Mouse (Mus musculus) midbrain, embryonic 12.5 days (tissue): ENCODE results near the gene Bbs7. TPM values are rescaled to one million over a fixed set of nuclear protein-coding genes. Genes with fewer than 3 reads are reported as not detected.
A peak's percentile ranks its signal among the peaks of the same experiment; 100 is the strongest.
"Not testable (repeated sequence)": the region's sequence is repeated elsewhere in the genome, so short reads cannot be mapped to it uniquely, and the experiment has no call there.

Experiments
- ATAC-seq: fragments of 200-750 bp; cut with Nextera tagmentation; 2 replicates; pipeline ENCODE4 v1.8.0; 2017; ENCODE audit warnings: low read depth, moderate TSS enrichment, moderate library complexity; ENCODE audit not compliant: low FRiP score
- H3K27ac ChIP-seq: fragments of 300-500 bp; sonication (generic); replicated peaks from 2 replicates; pipeline ENCODE4 v1.5.1; 2016; ENCODE audit warnings: mild to moderate bottlenecking
- H3K27me3 ChIP-seq: fragments of 300-500 bp; sonication (generic); 2 replicates; pipeline ENCODE4 v1.6.1; 2016; ENCODE audit warnings: mild to moderate bottlenecking
- H3K36me3 ChIP-seq: fragments of 300-500 bp; sonication (generic); 2 replicates; pipeline ENCODE4 v1.6.1; 2016
- H3K4me1 ChIP-seq: fragments of 300-500 bp; sonication (generic); 2 replicates; pipeline ENCODE4 v1.6.1; 2016
- H3K4me2 ChIP-seq: fragments of 300-500 bp; sonication (generic); replicated peaks from 2 replicates; pipeline ENCODE4 v1.6.1; 2016; ENCODE audit warnings: mild to moderate bottlenecking, moderate library complexity
- H3K4me3 ChIP-seq: fragments of 300-500 bp; sonication (generic); 2 replicates; pipeline ENCODE4 v1.5.1; 2016; ENCODE audit warnings: mild to moderate bottlenecking
- H3K9ac ChIP-seq: fragments of 300-500 bp; sonication (generic); replicated peaks from 2 replicates; pipeline ENCODE4 v1.6.1; 2016; ENCODE audit warnings: mild to moderate bottlenecking, moderate library complexity
- H3K9me3 ChIP-seq: fragments of 300-500 bp; sonication (generic); 2 replicates; pipeline ENCODE4 v1.6.1; 2016; ENCODE audit warnings: mild to moderate bottlenecking
- WGBS: fragments of 180-500 bp; shearing (Covaris S2); methylation state at CpG from one replicate; pipeline ENCODE4 v1.1.7; 2016; 5-methylcytosine and 5-hydroxymethylcytosine counted together
- polyA plus RNA-seq: library from polyadenylated mRNA; unstranded; fragments of >200 nt; fragmentation: Nextera tagmentation; extraction: Ambion mirVana; gene quantifications from 2 replicates; pipeline ENCODE4 v1.2.1, GENCODE M21; 2016

The Bbs7 gene
- polyA plus RNA-seq, 1 experiment from 2014 or later, result 21.5 TPM

- 88% methylated on average over 8 of the region's 9 CpGs for WGBS
- not testable (repeated sequence) for ATAC-seq, H3K9me3 ChIP-seq, H3K9ac ChIP-seq, H3K36me3 ChIP-seq, H3K4me2 ChIP-seq, H3K4me1 ChIP-seq, H3K27ac ChIP-seq, H3K27me3 ChIP-seq, H3K4me3 ChIP-seq
These were observed 13.5 kb downstream of the Bbs7 start for GRCm38 (mm10) chr3:36599773-36600172.

- WGBS, result 81% methylated on average over 3 of the region's 3 CpGs
- ATAC-seq, result no peak
These were observed 14.5 kb downstream of the Bbs7 start for GRCm38 (mm10) chr3:36598811-36599210.

GRCm38 (mm10) chr3:36571827-36572378 is 41.4 kb downstream of the Bbs7 start, which contains the start of gene Ccna2:
Gene Ccna2 (minus strand): TSS chr3:36572150.
- peak within 1 kb of the TSS; percentile 81 for H3K27ac ChIP-seq
- WGBS, result 1% methylated on average over 56 of the region's 60 CpGs
- H3K36me3 ChIP-seq, result peaks cover 22% of the 10 kb centered on the region
- H3K9ac ChIP-seq, result peak within 1 kb of the TSS; percentile 84
- peak; percentile 99 for ATAC-seq
- peaks cover 24% of the 10 kb centered on the region for H3K4me1 ChIP-seq
- H3K4me2 ChIP-seq, result peak within 1 kb of the TSS; percentile 96
- H3K27me3 ChIP-seq, result no peaks in the 10 kb centered on the region
- H3K9me3 ChIP-seq, result no peaks in the 10 kb centered on the region
- H3K4me3 ChIP-seq, result peak within 1 kb of the TSS; percentile 83

More at GRCm38 (mm10) chr3:36598811-36599210, 14.5 kb downstream of the Bbs7 start:
- peaks cover 4% of the 10 kb centered on the region; the same call in 1 of the 2 replicates for H3K36me3 ChIP-seq
- H3K4me3 ChIP-seq, result no peak overlapping the region
- H3K27ac ChIP-seq, result no peak overlapping the region
- no peak overlapping the region for H3K4me2 ChIP-seq
- H3K27me3 ChIP-seq, result no peaks in the 10 kb centered on the region
- no peaks in the 10 kb centered on the region for H3K9me3 ChIP-seq
- no peak overlapping the region for H3K9ac ChIP-seq
- 0 out of 2 replicates have a peak, but pooled peaks cover 4% of the 10 kb centered on the region for H3K4me1 ChIP-seq

DNA sequence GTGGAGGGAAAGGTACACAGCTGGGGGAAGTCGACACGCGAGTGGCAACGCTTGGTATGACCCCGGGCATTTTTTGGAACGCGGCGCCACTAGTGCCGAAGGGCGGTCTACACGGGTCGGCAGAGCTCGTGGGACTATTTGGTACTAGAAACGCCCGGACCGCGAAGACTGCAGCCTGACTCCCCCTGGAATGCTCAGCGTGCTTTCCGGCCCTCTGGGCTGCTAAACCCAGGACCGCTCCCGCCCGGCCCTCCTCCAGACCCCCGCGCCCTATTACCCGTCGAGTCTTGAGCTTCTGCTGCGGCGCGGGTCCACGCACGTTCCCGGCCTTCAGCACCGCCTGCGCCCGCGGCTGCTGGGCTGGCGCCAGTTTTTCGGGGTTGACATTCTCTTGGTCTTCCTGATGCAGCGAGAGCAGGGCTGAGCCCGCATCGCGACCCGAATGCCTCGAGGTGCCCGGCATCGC is 41.9 kb downstream of the Bbs7 start:
- Histone ChIP-seq H3K9ac (peak overlapping the region; percentile 84), H3K27me3 (no peaks in the 10 kb centered on the region), H3K36me3 (peaks cover 27% of the 10 kb centered on the region), H3K4me1 (peaks cover 24% of the 10 kb centered on the region), H3K4me2 (peak overlapping the region; percentile 96), H3K4me3 (peak overlapping the region; percentile 83), H3K9me3 (no peaks in the 10 kb centered on the region), H3K27ac (peak overlapping the region; percentile 73)
- peak; percentile 32 for ATAC-seq
- WGBS, result under 1% methylated on average over 41 of the region's 46 CpGs

DNA sequence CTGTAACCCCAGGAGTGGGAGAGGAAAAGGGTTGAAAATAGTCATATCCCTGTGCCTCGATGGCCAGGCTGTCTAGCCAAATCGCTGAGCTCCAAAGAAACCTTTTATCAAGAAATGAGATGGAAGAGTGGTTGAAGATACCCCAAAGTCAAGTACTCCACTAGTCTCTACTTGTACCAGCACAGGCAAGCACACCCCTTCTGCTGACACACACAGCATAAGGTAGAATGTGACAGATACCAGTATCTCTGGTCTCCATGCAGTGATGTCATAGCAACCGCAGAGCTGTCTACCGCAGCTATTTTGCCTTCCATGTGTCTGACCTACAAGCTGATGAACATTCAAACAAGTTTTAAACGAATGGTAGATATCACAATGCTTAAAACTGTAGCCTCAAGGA is 43.4 kb downstream of the Bbs7 start:
- no peak overlapping the region for H3K27ac ChIP-seq
- H3K27me3 ChIP-seq, result no peaks in the 10 kb centered on the region
- H3K4me3 ChIP-seq, result peak overlapping the region; percentile 83
- no peaks in the 10 kb centered on the region for H3K9me3 ChIP-seq
- 88% methylated on average over 5 of the region's 5 CpGs for WGBS
- ATAC-seq, result no peak
- H3K4me2 ChIP-seq, result peak overlapping the region; percentile 96
- H3K4me1 ChIP-seq, result peaks cover 24% of the 10 kb centered on the region
- H3K9ac ChIP-seq, result peak overlapping the region; percentile 84
- peaks cover 41% of the 10 kb centered on the region for H3K36me3 ChIP-seq

DNA sequence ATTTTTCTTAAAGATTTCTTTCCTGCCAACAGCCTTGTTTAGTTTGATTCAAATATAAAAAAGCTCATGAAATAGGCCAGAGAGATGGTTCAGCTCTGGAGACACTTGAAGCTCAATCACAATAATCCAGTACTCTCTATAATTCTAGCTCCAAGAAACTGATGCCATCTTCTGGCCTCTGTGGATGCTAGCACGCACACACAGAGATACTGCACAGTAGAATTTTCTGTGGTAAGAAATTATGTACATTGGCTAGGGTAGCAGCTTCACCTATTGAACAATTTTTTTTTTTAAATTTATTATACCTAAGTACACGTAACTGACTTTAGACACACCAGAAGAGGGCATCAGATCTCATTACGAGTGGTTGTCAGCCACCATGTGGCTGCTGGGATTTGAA is 49.6 kb downstream of the Bbs7 start:
- H3K36me3 ChIP-seq, result peaks cover 90% of the 10 kb centered on the region
- H3K4me1 ChIP-seq, result no peaks in the 10 kb centered on the region
- H3K27me3 ChIP-seq, result no peaks in the 10 kb centered on the region
- H3K9me3 ChIP-seq, result no peaks in the 10 kb centered on the region
- H3K4me2 ChIP-seq, result no peak overlapping the region
- no peak for ATAC-seq
- no peak overlapping the region for H3K27ac ChIP-seq
- no peak overlapping the region for H3K9ac ChIP-seq
- no peak overlapping the region for H3K4me3 ChIP-seq
- WGBS, result 92% methylated on average over 3 of the region's 3 CpGs

DNA sequence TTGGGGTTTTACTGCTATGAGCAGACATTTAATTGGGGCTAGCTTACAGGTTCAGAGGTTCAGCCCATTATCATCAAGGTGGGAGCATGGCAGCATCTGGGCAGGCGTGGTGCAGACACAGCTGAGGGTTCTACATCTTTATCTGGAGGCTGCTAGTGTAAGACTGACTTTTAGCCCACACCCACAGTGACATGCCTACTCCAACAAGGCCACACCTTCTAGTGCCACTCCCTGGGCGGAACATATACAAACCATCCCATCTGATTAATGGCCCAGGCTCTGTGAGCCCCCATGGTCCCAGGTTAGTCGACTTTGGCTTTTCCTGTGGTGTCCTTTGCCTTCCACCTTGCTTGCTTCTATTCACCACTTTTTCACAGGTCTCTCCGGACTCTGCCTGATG is 53.7 kb downstream of the Bbs7 start:
- no peak overlapping the region for H3K4me3 ChIP-seq
- WGBS, result 86% methylated on average over 4 of the region's 4 CpGs

GRCm38 (mm10) chr3:36557601-36558000 is 55.7 kb downstream of the Bbs7 start:
- no peak overlapping the region for H3K4me2 ChIP-seq
- no peak for ATAC-seq
- no peaks in the 10 kb centered on the region for H3K9me3 ChIP-seq
- H3K27me3 ChIP-seq, result no peaks in the 10 kb centered on the region
- H3K27ac ChIP-seq, result no peak overlapping the region
- peaks cover 75% of the 10 kb centered on the region for H3K36me3 ChIP-seq
- no peak overlapping the region for H3K9ac ChIP-seq
- 0 out of 2 replicates have a peak, but pooled peaks cover 5% of the 10 kb centered on the region for H3K4me1 ChIP-seq
- 90% methylated on average over 1 of the region's 1 CpGs for WGBS
- no peak overlapping the region for H3K4me3 ChIP-seq

More for the DNA sequence above, 53.7 kb downstream of the Bbs7 start:
- no peak for ATAC-seq
- H3K4me1 ChIP-seq, result no peaks in the 10 kb centered on the region
- H3K9ac ChIP-seq, result no peak overlapping the region
- H3K27ac ChIP-seq, result no peak overlapping the region
- no peaks in the 10 kb centered on the region for H3K27me3 ChIP-seq
- H3K4me2 ChIP-seq, result no peak overlapping the region
- no peaks in the 10 kb centered on the region for H3K9me3 ChIP-seq
- peaks cover 88% of the 10 kb centered on the region for H3K36me3 ChIP-seq

DNA sequence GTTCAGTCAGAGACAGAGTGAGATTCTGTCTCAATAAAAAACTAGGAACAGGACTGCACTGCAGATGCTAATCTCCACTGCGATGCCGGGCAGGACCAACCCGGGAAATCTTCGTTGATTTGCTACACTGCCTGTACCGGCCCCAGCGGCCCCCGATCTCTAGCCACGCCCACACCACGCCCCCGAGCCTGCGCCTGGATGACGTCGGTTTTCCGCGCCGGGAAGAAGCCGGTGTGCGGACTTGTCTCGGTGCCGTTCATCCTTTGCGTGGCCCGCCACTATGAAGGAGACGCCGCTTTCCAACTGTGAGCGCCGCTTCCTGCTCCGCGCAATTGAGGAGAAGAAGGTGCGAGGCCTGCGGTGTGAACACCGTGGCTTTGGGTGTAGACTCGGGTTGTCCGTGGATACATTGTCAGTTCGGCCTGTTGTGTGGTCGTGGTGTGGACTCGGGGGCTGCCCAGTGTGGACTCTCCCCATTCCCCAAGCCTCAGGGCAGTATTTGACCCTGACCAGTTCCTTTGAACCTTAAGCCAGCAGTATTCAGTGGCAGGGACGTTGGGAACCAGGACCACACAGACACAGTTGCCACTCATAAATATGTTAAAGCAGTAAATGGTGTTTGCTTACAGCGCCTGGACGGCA is 60.8 kb downstream of the Bbs7 start, which contains the start of gene Exosc9:
Exosc9 (plus strand) TSS at position 201 of the 642 bp plus-strand sequence.
- H3K4me3 ChIP-seq, result peak within 1 kb of the TSS; percentile 86
- H3K9ac ChIP-seq, result peak within 1 kb of the TSS; percentile 76
- peak within 1 kb of the TSS; percentile 75 for H3K4me2 ChIP-seq
- H3K27ac ChIP-seq, result peak within 1 kb of the TSS; percentile 89
- no peaks in the 10 kb centered on the region for H3K9me3 ChIP-seq
- no peaks in the 10 kb centered on the region for H3K27me3 ChIP-seq
- peaks cover 31% of the 10 kb centered on the region for H3K36me3 ChIP-seq
- H3K4me1 ChIP-seq, result peaks cover 14% of the 10 kb centered on the region
- peak; percentile 95 for ATAC-seq
- WGBS, result under 1% methylated on average over 39 of the region's 39 CpGs

GRCm38 (mm10) chr3:36551851-36552384 is 61.4 kb downstream of the Bbs7 start:
- Histone ChIP-seq H3K4me2 (peak overlapping the region; percentile 75), H3K4me1 (peaks cover 14% of the 10 kb centered on the region), H3K4me3 (peak overlapping the region; percentile 86), H3K36me3 (peaks cover 25% of the 10 kb centered on the region), H3K27ac (peak overlapping the region; percentile 89), H3K9ac (peak overlapping the region; percentile 76), H3K27me3 (no peaks in the 10 kb centered on the region), H3K9me3 (no peaks in the 10 kb centered on the region)
- no peak; the same call in 1 of the 2 replicates for ATAC-seq
- whole genome bisulfite sequencing, result 17% methylated on average over 12 of the region's 12 CpGs

GRCm38 (mm10) chr3:36551343-36551742 is 61.9 kb downstream of the Bbs7 start:
- H3K9ac ChIP-seq, result peak overlapping the region; percentile 76
- no peaks in the 10 kb centered on the region for H3K9me3 ChIP-seq
- peak; percentile 75 for ATAC-seq
- 5% methylated on average over 9 of the region's 9 CpGs for WGBS
- H3K27me3 ChIP-seq, result no peaks in the 10 kb centered on the region
- peaks cover 23% of the 10 kb centered on the region for H3K36me3 ChIP-seq
- H3K4me3 ChIP-seq, result peak overlapping the region; percentile 86
- peaks cover 14% of the 10 kb centered on the region for H3K4me1 ChIP-seq
- peak overlapping the region; percentile 89 for H3K27ac ChIP-seq
- H3K4me2 ChIP-seq, result peak overlapping the region; percentile 75

- WGBS, result 81% methylated on average over 3 of the region's 3 CpGs
- no peaks in the 10 kb centered on the region for H3K27me3 ChIP-seq
- ATAC-seq, result no peak
- H3K4me1 ChIP-seq, result no peaks in the 10 kb centered on the region
- no peak overlapping the region for H3K9ac ChIP-seq
- no peak overlapping the region for H3K4me3 ChIP-seq
- no peaks in the 10 kb centered on the region for H3K36me3 ChIP-seq
- no peak overlapping the region for H3K4me2 ChIP-seq
- no peak overlapping the region for H3K27ac ChIP-seq
- H3K9me3 ChIP-seq, result no peaks in the 10 kb centered on the region
These were observed 68.3 kb downstream of the Bbs7 start for GRCm38 (mm10) chr3:36544961-36545360.
